Mouse (Mus musculus): Measurements from ENCODE around the gene Capn15. TPM values are rescaled to one million over a fixed set of nuclear protein-coding genes. Genes with fewer than 3 reads are reported as not detected.
A peak's percentile ranks its signal among the peaks of the same experiment; 100 is the strongest.

Gene Capn15
- polyA plus RNA-seq, 1 experiment from 2014 or later: 24.5 TPM

- H3K4me2 ChIP-seq: no peak overlapping the region
- H3K9me3 ChIP-seq: no peaks in the 10 kb centered on the region
- H3K9ac ChIP-seq: no peak overlapping the region
- H3K27ac ChIP-seq: no peak overlapping the region
- no peaks in the 10 kb centered on the region for H3K27me3 ChIP-seq
- ATAC-seq (ENCODE audit: insufficient number of reproducible peaks, low FRiP score, low TSS enrichment, low read depth): no peak
- peaks cover 61% of the 10 kb centered on the region for H3K36me3 ChIP-seq
- WGBS: 85% methylated on average over 5 of the region's 5 CpGs
- no peak overlapping the region for H3K4me3 ChIP-seq
- H3K4me1 ChIP-seq: peaks cover 7% of the 10 kb centered on the region; the same call in 1 of the 2 replicates
These were observed 4.7 kb upstream of the Capn15 start for GRCm38 (mm10) chr17:25990331-25990730.

DNA sequence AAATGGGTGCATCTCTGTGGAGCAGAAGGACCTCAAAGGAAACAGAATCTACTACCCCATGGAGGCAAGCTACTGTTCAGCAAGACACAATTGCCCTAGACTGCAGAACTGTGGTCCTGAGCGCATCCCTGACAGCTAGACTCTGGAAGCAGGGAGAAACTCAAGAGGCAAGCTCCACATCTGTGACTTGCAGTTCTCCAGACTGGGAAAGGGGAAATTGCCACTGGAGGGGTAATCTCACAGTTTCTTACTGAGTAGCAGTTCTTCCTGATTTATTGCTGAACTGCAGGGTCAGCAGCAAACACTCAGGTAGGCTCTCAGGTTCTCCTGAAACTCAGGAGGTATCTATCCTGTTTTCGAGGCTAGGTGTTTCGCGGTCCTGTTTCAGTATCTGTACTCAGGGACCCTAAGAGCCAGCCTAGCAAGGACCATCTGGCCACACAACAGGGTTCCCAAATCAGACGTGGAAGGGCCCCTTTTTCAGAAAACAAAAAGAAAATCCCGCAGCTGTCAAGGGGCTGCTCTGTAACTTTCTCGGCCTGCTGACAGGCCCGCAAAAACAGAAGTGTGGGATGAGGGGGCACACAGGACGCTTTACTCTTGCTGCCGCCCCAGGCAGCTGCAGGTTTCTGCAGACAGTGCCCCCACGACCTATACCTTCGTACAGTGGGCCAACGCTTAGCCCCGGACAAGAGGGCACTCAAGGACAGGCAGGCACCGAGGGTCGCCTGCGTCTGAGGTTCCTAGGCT is 865 bp downstream of the Capn15 start:
- no peak for ATAC-seq (ENCODE audit: insufficient number of reproducible peaks, low FRiP score, low TSS enrichment, low read depth)
- Histone ChIP-seq H3K27ac (peak overlapping the region; percentile 89), H3K27me3 (no peaks in the 10 kb centered on the region), H3K4me2 (peak overlapping the region; percentile 60), H3K4me3 (peak overlapping the region; percentile 89), H3K4me1 (peaks cover 41% of the 10 kb centered on the region), H3K36me3 (peaks cover 11% of the 10 kb centered on the region), H3K9ac (peak overlapping the region; percentile 83), H3K9me3 (no peaks in the 10 kb centered on the region)
- WGBS: 8% methylated on average over 17 of the region's 17 CpGs

DNA sequence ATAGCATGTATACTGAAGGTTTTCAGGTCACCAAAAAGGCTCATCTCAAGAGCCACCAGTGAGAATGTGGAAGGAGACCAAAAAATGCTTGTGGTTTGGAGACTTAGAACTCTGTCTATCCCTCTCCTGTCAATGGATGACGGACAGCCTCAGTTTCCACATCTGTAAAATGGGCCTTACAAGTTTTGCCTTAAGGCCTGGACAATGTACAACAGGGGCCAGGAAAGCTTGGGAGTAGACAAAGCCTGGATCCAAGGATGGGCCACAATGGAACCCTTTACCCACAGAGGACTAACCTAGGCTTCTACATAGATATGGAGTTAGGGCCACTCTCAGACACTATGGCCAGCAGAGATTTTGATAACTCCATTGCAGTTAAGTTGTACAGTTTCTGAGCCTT is 1.5 kb downstream of the Capn15 start:
- H3K4me3 ChIP-seq: peak overlapping the region; percentile 89; the same call in 1 of the 2 replicates
- no peak overlapping the region for H3K9ac ChIP-seq
- H3K4me1 ChIP-seq: peaks cover 41% of the 10 kb centered on the region
- WGBS: 97% methylated on average over 1 of the region's 1 CpGs
- H3K4me2 ChIP-seq: peak overlapping the region; percentile 60; the same call in 1 of the 2 replicates
- H3K36me3 ChIP-seq: peaks cover 6% of the 10 kb centered on the region; the same call in 1 of the 2 replicates
- ATAC-seq (ENCODE audit: insufficient number of reproducible peaks, low FRiP score, low TSS enrichment, low read depth): no peak
- no peak overlapping the region for H3K27ac ChIP-seq
- no peaks in the 10 kb centered on the region for H3K9me3 ChIP-seq
- no peaks in the 10 kb centered on the region for H3K27me3 ChIP-seq

DNA sequence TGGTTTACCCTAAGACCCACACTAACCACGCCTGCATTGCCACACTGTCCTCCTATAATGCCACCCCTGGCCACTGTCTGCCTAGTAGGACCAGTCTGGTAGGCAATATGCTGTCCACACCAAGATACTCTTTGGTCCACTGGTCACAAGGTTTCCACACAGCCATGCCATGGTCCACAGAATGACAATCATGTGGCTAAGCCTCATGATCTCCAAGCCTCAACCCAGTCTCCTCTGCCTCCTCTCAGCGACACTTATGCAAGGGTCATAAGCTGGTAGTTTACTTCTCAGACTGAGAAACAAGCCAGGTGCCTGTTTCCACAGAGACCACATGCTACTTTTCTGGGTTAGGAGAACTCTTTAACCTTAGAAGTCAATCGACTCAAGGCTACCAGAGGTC is 2.7 kb downstream of the Capn15 start:
- no peaks in the 10 kb centered on the region for H3K27me3 ChIP-seq
- peaks cover 44% of the 10 kb centered on the region for H3K4me1 ChIP-seq
- H3K4me2 ChIP-seq: no peak overlapping the region
- no peak for ATAC-seq (ENCODE audit: insufficient number of reproducible peaks, low FRiP score, low TSS enrichment, low read depth)
- no peak overlapping the region for H3K4me3 ChIP-seq
- no peaks in the 10 kb centered on the region for H3K36me3 ChIP-seq
- no peak overlapping the region for H3K27ac ChIP-seq
- H3K9me3 ChIP-seq: no peaks in the 10 kb centered on the region
- H3K9ac ChIP-seq: no peak overlapping the region
- WGBS: 93% methylated on average over 3 of the region's 3 CpGs

DNA sequence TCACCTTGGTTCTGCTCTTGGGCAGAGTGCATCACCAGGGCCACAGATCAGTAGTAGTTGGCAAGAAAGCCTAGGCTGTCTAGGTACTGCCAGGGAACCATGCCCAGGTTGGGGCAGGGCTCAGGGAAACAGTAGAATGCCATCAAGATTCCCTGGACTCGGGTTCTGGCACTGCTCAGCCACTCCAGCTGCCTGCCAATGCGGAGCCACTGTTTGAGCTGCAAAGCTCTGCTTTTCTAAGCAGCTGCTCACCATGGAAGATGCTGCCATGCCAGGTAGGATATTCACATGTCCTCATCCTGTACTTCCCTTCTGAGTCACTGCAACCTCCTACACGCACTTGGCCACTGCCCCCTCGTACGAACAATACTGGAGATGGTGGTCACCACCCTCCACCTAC is 4.7 kb downstream of the Capn15 start:
- no peak overlapping the region for H3K9ac ChIP-seq
- no peaks in the 10 kb centered on the region for H3K36me3 ChIP-seq
- no peak overlapping the region for H3K4me2 ChIP-seq
- WGBS: 78% methylated on average over 5 of the region's 5 CpGs
- no peak overlapping the region for H3K4me3 ChIP-seq
- no peak for ATAC-seq (ENCODE audit: insufficient number of reproducible peaks, low FRiP score, low TSS enrichment, low read depth)
- H3K4me1 ChIP-seq: peaks cover 37% of the 10 kb centered on the region
- peak overlapping the region; percentile 17; the same call in 1 of the 2 replicates for H3K27ac ChIP-seq
- no peaks in the 10 kb centered on the region for H3K9me3 ChIP-seq
- H3K27me3 ChIP-seq: no peaks in the 10 kb centered on the region

GRCm38 (mm10) chr17:25979829-25980738 is 5.5 kb downstream of the Capn15 start:
- Histone ChIP-seq H3K4me2 (0 out of 2 replicates have a peak overlapping the region, but pooled peaks have one; percentile 20), H3K4me1 (peaks cover 37% of the 10 kb centered on the region), H3K36me3 (no peaks in the 10 kb centered on the region), H3K27me3 (no peaks in the 10 kb centered on the region), H3K27ac (peak overlapping the region; percentile 17; the same call in 1 of the 2 replicates), H3K9me3 (no peaks in the 10 kb centered on the region), H3K4me3 (no peak overlapping the region), H3K9ac (no peak overlapping the region)
- ATAC-seq (ENCODE audit: insufficient number of reproducible peaks, low FRiP score, low TSS enrichment, low read depth): no peak
- WGBS: 87% methylated on average over 5 of the region's 5 CpGs

- H3K4me1 ChIP-seq: peaks cover 16% of the 10 kb centered on the region; the same call in 1 of the 2 replicates
- H3K4me3 ChIP-seq: no peak overlapping the region
- peaks cover 13% of the 10 kb centered on the region for H3K36me3 ChIP-seq
- 79% methylated on average over 4 of the region's 4 CpGs for WGBS
- H3K4me2 ChIP-seq: no peak overlapping the region
- no peak overlapping the region for H3K27ac ChIP-seq
- no peaks in the 10 kb centered on the region for H3K9me3 ChIP-seq
- no peaks in the 10 kb centered on the region for H3K27me3 ChIP-seq
- no peak overlapping the region for H3K9ac ChIP-seq
- no peak for ATAC-seq (ENCODE audit: insufficient number of reproducible peaks, low FRiP score, low TSS enrichment, low read depth)
These were observed 14.5 kb downstream of the Capn15 start for GRCm38 (mm10) chr17:25970954-25971707.

- WGBS: 94% methylated on average over 9 of the region's 9 CpGs
- ATAC-seq (ENCODE audit: insufficient number of reproducible peaks, low FRiP score, low TSS enrichment, low read depth): no peak
- peaks cover 16% of the 10 kb centered on the region; the same call in 1 of the 2 replicates for H3K4me1 ChIP-seq
- no peak overlapping the region for H3K9ac ChIP-seq
- H3K27ac ChIP-seq: no peak overlapping the region
- H3K4me3 ChIP-seq: no peak overlapping the region
- no peak overlapping the region for H3K4me2 ChIP-seq
- no peaks in the 10 kb centered on the region for H3K27me3 ChIP-seq
- no peaks in the 10 kb centered on the region for H3K9me3 ChIP-seq
- peaks cover 14% of the 10 kb centered on the region for H3K36me3 ChIP-seq
These were observed 15.1 kb downstream of the Capn15 start for GRCm38 (mm10) chr17:25970448-25970847.

GRCm38 (mm10) chr17:25968176-25968575 is 17.4 kb downstream of the Capn15 start:
- Histone ChIP-seq H3K4me3 (no peak overlapping the region), H3K27me3 (no peaks in the 10 kb centered on the region), H3K36me3 (peaks cover 33% of the 10 kb centered on the region), H3K9me3 (no peaks in the 10 kb centered on the region), H3K9ac (no peak overlapping the region), H3K4me2 (no peak overlapping the region), H3K27ac (no peak overlapping the region), H3K4me1 (peaks cover 12% of the 10 kb centered on the region; the same call in 1 of the 2 replicates)
- no peak for ATAC-seq (ENCODE audit: insufficient number of reproducible peaks, low FRiP score, low TSS enrichment, low read depth)
- 65% methylated on average over 1 of the region's 1 CpGs for WGBS

DNA sequence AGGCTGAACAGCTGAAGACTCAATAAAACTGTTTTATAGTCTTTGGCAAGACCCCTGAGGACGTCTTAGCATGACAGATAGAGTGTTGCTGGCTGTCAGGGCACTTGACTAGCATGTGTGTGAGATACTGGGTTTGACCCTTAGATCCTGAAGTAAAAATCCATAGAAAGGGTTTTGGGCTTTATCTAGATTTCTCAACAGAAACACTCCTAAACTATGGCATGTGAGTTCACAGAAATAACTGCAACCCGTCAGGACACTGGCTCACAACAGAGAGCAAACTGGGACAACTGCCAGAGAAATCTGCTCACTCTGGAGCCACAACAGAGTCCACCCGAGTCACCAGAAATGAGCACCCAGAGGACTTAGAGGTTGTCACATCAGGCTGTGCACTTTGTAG is 17.9 kb downstream of the Capn15 start:
- H3K27me3 ChIP-seq: no peaks in the 10 kb centered on the region
- ATAC-seq (ENCODE audit: insufficient number of reproducible peaks, low FRiP score, low TSS enrichment, low read depth): no peak
- no peaks in the 10 kb centered on the region for H3K9me3 ChIP-seq
- no peak overlapping the region for H3K27ac ChIP-seq
- H3K4me3 ChIP-seq: no peak overlapping the region
- no peak overlapping the region for H3K9ac ChIP-seq
- H3K4me1 ChIP-seq: peaks cover 12% of the 10 kb centered on the region; the same call in 1 of the 2 replicates
- 38% methylated on average over 3 of the region's 3 CpGs for WGBS
- peaks cover 38% of the 10 kb centered on the region for H3K36me3 ChIP-seq
- H3K4me2 ChIP-seq: no peak overlapping the region

DNA sequence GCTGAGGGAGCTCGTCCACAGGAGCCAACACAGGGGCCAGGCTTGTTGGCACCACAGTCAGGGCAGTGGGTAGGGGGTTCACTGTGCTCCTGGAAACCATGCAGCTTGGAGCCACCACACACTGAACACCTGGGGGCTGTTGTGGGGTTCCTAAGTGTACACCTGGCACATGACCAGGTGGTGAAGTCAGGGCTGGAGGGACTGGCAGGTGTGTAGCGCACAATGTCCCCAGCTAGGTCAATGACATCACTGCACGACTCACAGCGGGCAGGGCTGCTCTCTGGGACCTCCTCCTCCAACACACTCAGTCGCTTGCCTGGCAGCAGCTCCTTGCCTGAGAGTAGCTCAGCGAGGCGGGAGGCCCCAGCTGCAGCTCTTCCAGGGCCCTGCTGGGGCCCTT is 21.3 kb downstream of the Capn15 start:
- Histone ChIP-seq H3K4me1 (peaks cover 12% of the 10 kb centered on the region; the same call in 1 of the 2 replicates), H3K9ac (no peak overlapping the region), H3K36me3 (peaks cover 64% of the 10 kb centered on the region), H3K27ac (no peak overlapping the region), H3K27me3 (no peaks in the 10 kb centered on the region), H3K9me3 (no peaks in the 10 kb centered on the region), H3K4me2 (no peak overlapping the region), H3K4me3 (no peak overlapping the region)
- 75% methylated on average over 7 of the region's 7 CpGs for WGBS
- no peak for ATAC-seq (ENCODE audit: insufficient number of reproducible peaks, low FRiP score, low TSS enrichment, low read depth)

Data from limb, embryonic 15.5 days (tissue).